Mouse (Mus musculus) cerebellum, adult 2 months (tissue): ENCODE measurements at regions not wholly inside any gene's neighbourhood (a gene's known extent, or its start where the extent isn't known, plus 50 kb on each side); places are given as distances from the start of the nearest gene placed in this dataset.

Source experiments
- DNase-seq, 2 experiments: peaks; one replicate each; pipeline ENCODE4 v3.0.0; 2021
- H3K27ac ChIP-seq: fragments of 200-500 bp; 2 replicates; pipeline ENCODE4 v1.5.1; 2012; ENCODE audit warnings: low read length, control low read depth, inconsistent platforms; ENCODE audit not compliant: insufficient read depth
- H3K27me3 ChIP-seq: fragments of 200-500 bp; 2 replicates; pipeline ENCODE4 v1.6.1; 2012; ENCODE audit warnings: inconsistent platforms, mild to moderate bottlenecking, low read length, moderate library complexity; ENCODE audit not compliant: control insufficient read depth, insufficient read depth
- H3K4me1 ChIP-seq: fragments of 200-500 bp; 2 replicates; pipeline ENCODE4 v1.6.1; 2011; ENCODE audit warnings: low read length; ENCODE audit not compliant: control insufficient read depth, insufficient read depth
- H3K4me3 ChIP-seq: fragments of 200-500 bp; replicated peaks from 2 replicates; pipeline ENCODE3; 2011; ENCODE audit warnings: mild to moderate bottlenecking, low read depth, low read length, control low read depth; ENCODE audit not compliant: insufficient read depth
- CTCF ChIP-seq: fragments of 200-500 bp; IDR thresholded peaks from 2 replicates; pipeline ENCODE4 v1.5.1; 2011; ENCODE audit warnings: low read depth, mild to moderate bottlenecking, control low read depth, low read length, moderate library complexity, borderline replicate concordance; ENCODE audit not compliant: insufficient read depth
- POLR2A ChIP-seq: fragments of 200-500 bp; IDR thresholded peaks from 2 replicates; pipeline ENCODE4 v1.6.1; 2011; ENCODE audit warnings: low read length, control low read depth, borderline replicate concordance; ENCODE audit not compliant: insufficient read depth
- WGBS: fragments of 180-500 bp; shearing (Covaris S2); methylation state at CpG from one replicate; pipeline ENCODE4 v1.1.7; 2018; 5-methylcytosine and 5-hydroxymethylcytosine counted together

GRCm38 (mm10) chr8:79562669-79563068 lies 76.7 kb upstream of the Otud4 start:
- H3K27me3 ChIP-seq, result no peaks in the 10 kb centered on the region
- H3K4me3 ChIP-seq, result no peak overlapping the region
- 0 out of 2 replicates have a peak, but pooled peaks cover 2% of the 10 kb centered on the region for H3K4me1 ChIP-seq
- H3K27ac ChIP-seq, result no peak overlapping the region
- TF ChIP-seq CTCF (peak; percentile 32; the same call in 1 of the 2 replicates), POLR2A (no peak)
- 75% methylated on average over 8 of the region's 8 CpGs for WGBS
- DNase-seq, result no peak

DNA sequence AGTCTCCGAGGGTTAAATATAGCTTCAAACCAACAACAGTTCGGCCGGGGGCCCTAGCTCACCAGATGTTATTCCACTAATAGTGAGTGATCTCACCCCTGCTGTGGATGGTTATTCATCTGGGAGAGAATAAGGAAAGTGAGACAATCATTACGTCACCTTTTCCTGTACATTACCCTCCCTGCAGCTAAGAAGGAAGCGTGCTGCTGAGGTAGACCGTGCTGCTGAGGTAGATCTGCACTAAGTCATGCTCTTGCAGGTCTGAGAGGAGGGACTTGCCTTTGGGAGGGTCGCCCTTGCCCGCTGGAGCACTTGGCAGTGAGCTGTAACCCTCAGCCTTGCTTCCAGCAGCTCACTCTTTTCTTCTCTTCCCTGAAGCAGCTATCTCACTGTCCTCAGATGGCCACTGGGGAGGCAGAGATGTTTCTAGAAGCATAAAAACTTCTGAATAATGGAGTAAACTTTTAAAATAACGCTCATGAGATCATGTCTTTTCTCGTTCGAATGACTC lies 77.3 kb upstream of the Otud4 start:
- DNase-seq, result no peak
- Histone ChIP-seq H3K4me3 (no peak overlapping the region), H3K27me3 (no peaks in the 10 kb centered on the region), H3K4me1 (0 out of 2 replicates have a peak, but pooled peaks cover 2% of the 10 kb centered on the region), H3K27ac (no peak overlapping the region)
- TF ChIP-seq POLR2A (no peak), CTCF (no peak)
- WGBS, result 55% methylated on average over 11 of the region's 11 CpGs

- WGBS, result 68% methylated on average over 9 of the region's 9 CpGs
- Histone ChIP-seq H3K4me3 (no peak overlapping the region), H3K27me3 (no peaks in the 10 kb centered on the region), H3K27ac (no peak overlapping the region), H3K4me1 (0 out of 2 replicates have a peak, but pooled peaks cover 2% of the 10 kb centered on the region)
- DNase-seq, result no peak
- TF ChIP-seq POLR2A (no peak), CTCF (no peak)
Measured at GRCm38 (mm10) chr8:79561269-79562063, 78.0 kb upstream of the Otud4 start.

- no peak for DNase-seq
- Histone ChIP-seq H3K4me3 (no peak overlapping the region), H3K27me3 (no peaks in the 10 kb centered on the region), H3K27ac (no peak overlapping the region), H3K4me1 (0 out of 2 replicates have a peak, but pooled peaks cover 2% of the 10 kb centered on the region)
- TF ChIP-seq POLR2A (no peak), CTCF (no peak)
- WGBS, result 77% methylated on average over 6 of the region's 6 CpGs
Measured at GRCm38 (mm10) chr8:79559516-79559915, 79.9 kb upstream of the Otud4 start.

DNA sequence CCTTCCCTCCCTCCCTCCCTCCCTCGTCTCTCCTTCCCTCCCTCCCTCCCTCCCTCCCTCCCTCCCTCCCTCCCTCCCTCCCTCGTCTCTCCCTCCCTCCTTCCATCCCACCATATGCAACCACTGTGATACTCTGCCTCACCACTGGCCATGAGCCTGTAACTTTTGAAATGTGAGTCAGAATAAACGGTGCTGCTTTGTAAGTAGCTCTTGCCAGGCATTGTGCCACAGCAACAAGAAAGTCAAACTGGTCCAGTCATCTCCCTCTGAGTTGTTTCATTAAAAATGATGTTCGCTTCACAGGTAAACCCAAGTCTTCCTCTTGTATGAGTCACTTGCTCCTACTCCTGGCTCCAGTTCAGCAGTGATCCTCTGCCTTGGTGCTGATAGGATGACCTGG lies 85.1 kb upstream of the Otud4 start:
- Histone ChIP-seq H3K27ac (no peak overlapping the region), H3K4me1 (no peaks in the 10 kb centered on the region), H3K4me3 (no peak overlapping the region), H3K27me3 (no peaks in the 10 kb centered on the region)
- TF ChIP-seq CTCF (no peak), POLR2A (no peak)
- WGBS, result 77% methylated on average over 2 of the region's 4 CpGs
- DNase-seq, result no peak

DNA sequence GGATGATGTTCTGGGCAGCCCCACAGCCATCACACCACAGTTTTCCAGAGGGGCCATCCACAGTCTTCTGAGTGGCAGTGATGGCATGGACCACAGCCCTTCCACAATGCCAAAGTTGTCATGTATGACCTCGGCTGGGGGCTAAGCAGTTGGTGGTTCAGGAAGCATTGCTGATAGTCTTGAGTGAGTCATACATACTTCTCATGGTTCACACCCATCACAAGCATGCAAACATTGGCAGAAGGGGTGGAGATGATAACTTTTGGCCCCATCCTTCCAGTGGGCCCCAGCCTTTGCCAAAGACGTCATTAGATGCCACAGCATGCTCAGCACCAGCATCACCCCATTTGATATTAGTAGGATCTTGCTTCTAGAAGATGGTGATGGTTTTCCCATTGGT lies 89.3 kb upstream of the Otud4 start:
- H3K27ac ChIP-seq, result no peak overlapping the region
- WGBS, result 79% methylated on average over 2 of the region's 2 CpGs
- TF ChIP-seq POLR2A (no peak), CTCF (no peak)
- H3K27me3 ChIP-seq, result no peaks in the 10 kb centered on the region
- H3K4me1 ChIP-seq, result no peaks in the 10 kb centered on the region
- H3K4me3 ChIP-seq, result no peak overlapping the region
- DNase-seq, result no peak

GRCm38 (mm10) chr8:79548156-79548555 lies 91.3 kb upstream of the Otud4 start:
- Histone ChIP-seq H3K27ac (no peak overlapping the region), H3K4me3 (no peak overlapping the region), H3K4me1 (no peaks in the 10 kb centered on the region), H3K27me3 (no peaks in the 10 kb centered on the region)
- no peak for DNase-seq
- TF ChIP-seq CTCF (no peak), POLR2A (no peak)
- 76% methylated on average over 6 of the region's 6 CpGs for whole genome bisulfite sequencing

DNA sequence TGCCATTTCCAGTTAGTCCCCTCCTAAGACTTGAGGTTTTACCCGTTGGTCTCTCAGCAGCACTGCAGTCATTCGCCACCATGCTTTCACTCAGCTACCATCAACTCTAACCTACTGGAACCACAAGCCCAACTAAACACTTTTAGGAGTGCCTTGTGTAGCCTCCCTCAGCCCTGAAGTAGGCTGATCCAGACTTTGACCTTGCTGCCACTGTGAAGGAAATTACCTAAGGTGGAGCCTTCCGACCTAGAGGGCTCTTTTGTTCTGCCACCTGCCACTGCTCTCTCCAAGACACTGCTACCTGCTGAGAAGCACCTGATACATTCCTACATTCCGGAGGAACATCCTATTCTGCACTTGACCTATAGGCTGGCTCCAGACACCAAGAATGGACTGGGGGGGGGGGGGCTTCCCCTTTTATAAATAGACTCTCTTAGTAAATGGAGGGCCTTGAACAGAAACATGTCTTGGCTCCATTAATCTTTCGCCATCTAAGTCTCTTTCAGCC lies 93.5 kb upstream of the Otud4 start:
- no peaks in the 10 kb centered on the region for H3K4me1 ChIP-seq
- DNase-seq, result no peak
- TF ChIP-seq CTCF (no peak), POLR2A (no peak)
- no peak overlapping the region for H3K4me3 ChIP-seq
- 78% methylated on average over 5 of the region's 5 CpGs for WGBS
- no peaks in the 10 kb centered on the region for H3K27me3 ChIP-seq
- H3K27ac ChIP-seq, result no peak overlapping the region

DNA sequence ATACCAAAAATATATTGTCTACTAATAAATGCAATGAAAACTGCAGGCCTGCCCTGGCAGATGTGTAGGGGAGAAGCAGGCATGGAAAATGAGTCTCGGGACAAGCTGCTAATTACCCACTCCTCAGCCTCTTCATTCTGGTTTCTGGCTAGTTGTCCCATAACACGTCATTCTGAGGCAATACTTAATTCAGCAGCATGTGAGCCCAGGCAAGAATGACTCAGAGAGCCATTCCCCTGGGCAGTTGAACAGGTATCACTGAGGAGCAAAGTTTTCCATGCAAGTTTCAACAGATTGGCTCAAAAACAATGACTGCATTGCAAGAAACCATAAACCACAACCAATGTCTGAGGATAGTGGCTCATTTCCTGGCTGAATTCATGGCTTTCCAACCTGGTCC lies 97.0 kb upstream of the Otud4 start:
- no peak for TF ChIP-seq CTCF
- no peak overlapping the region for H3K27ac ChIP-seq
- no peak for DNase-seq
- WGBS, result 73% methylated on average over 2 of the region's 2 CpGs
- no peak overlapping the region for H3K4me3 ChIP-seq
- H3K4me1 ChIP-seq, result no peaks in the 10 kb centered on the region
- no peaks in the 10 kb centered on the region for H3K27me3 ChIP-seq
